Mouse (Mus musculus) CD4-positive, CD25-positive, alpha-beta regulatory T cell, adult 2 months (primary cell): ENCODE measurements around the gene Gm20931.
"Not testable (repeated sequence)": the region's sequence is repeated elsewhere in the genome, so short reads cannot be mapped to it uniquely, and the experiment has no call there.

Experiments
- DNase-seq: peaks from one replicate; pipeline ENCODE4 v3.0.0-alpha.2; 2012; ENCODE audit warnings: low read depth, low spot score

The Gm20931 gene

DNA sequence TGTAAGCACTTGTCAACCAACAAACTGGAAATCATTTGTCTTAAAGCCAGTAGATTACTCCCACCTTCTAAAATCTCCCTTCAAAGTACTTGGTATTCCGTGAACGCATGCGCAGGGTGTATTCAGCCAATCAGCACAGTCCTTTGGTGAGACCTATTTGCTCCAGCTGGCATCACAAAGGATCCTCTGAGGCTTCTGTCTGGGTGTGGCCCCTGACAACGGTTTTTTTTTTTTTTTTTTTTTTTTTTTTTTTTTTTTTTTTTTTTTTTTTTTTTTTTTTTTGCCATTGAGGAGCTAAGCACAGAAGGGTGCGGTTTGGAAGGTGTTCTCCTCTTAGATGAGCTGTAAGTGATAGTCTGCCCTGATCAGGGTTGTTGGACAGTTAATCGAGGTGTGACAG, at the start of gene Gm20931:
Gene Gm20931, plus strand, starts transcription at position 301 of the 400 bp plus-strand sequence.
- not testable (repeated sequence) for DNase-seq
